Mouse (Mus musculus) thymus, postnatal 14 days (tissue): ENCODE measurements around the gene Psmd9.
A peak's percentile ranks its signal among the peaks of the same experiment; 100 is the strongest.
"Not testable (repeated sequence)": the region's sequence is repeated elsewhere in the genome, so short reads cannot be mapped to it uniquely, and the experiment has no call there.

Source experiments
- DNase-seq: peaks from one replicate; pipeline ENCODE4 v3.0.0; 2021

Gene Psmd9

GRCm38 (mm10) chr5:123195500-123196000, 26.3 kb downstream of the Psmd9 start:
- no peak for DNase-seq

- DNase-seq, result no peak
These were observed 27.5 kb downstream of the Psmd9 start for GRCm38 (mm10) chr5:123196746-123197145.

- DNase-seq, result no peak
These were observed 29.3 kb downstream of the Psmd9 start for GRCm38 (mm10) chr5:123198523-123198922.

GRCm38 (mm10) chr5:123200816-123201522, 31.8 kb downstream of the Psmd9 start:
- not testable (repeated sequence) for DNase-seq

GRCm38 (mm10) chr5:123201523-123201892, 32.3 kb downstream of the Psmd9 start:
- DNase-seq, result no peak

DNA sequence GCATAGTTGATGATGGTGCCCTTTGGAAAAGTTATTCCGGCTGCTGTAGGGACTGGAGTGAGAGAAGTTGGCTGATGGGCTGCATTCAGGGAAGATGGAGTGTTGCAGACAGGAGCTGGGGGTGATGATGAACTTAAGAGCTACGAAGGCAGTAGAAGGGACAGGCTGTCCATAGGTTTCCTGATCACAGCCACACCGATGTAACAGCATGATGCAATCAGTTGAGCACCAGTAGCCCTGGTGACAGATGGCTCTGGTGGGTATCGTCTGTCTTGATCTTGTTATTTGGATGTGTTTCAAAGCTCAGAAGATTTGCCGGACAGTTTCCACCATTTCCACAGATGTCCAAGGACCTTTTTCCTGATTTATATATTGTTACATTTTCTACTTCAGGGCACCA, 32.8 kb downstream of the Psmd9 start:
- DNase-seq, result no peak

- DNase-seq, result not testable (repeated sequence)
These were observed 33.6 kb downstream of the Psmd9 start for GRCm38 (mm10) chr5:123202771-123203170.

DNA sequence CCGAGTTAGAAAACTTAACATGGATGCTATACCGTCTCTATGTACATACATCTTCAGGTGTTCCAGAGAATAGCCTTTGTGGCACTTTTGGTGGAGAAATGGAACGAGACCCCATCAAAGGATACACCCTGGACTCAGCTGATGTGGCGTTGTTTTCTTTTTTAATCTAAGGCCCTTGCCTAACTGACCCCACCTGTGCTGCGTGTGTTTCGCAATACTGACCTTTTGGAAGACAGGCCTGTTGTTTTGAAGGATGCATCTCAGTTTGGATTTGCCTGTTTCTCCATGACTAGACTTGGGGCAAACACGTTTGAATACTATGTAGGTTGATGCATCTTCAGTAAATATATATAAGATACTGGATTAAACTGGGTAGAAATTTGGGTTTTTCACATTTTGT, 34.4 kb downstream of the Psmd9 start:
- not testable (repeated sequence) for DNase-seq

DNA sequence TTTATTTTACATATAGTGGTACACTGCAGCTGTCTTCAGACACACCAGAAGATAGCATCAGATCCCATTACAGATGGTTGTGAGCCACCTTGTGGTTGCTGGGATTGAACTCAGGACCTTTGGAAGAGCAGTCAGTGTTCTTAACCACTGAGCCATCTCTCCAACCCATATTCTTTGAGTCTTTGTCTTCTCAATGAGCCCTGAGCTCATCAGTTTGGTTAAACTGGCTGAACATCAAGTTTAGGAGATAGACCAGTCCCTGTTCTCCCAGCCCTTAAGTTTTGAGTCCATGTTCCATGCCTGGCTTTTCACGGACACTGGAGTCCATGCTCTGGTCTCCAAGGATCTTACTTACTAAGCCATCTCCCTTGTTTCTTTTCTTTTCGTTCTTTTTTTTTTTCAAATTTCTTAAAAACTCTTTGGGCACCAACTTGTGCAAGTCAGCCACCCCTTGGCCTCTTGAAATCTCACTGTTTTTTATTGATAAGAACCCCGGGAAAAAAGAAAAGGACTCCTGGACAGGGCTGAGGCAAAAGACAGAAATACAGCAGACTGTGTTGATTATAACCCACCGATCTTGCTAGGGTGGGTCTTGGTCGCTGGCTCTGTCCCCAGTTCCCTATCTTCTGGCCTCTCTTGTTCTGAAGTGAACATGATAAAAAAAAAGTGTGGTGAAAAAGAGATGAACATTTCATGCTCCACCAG, 53.3 kb downstream of the Psmd9 start:
- not testable (repeated sequence) for DNase-seq

DNA sequence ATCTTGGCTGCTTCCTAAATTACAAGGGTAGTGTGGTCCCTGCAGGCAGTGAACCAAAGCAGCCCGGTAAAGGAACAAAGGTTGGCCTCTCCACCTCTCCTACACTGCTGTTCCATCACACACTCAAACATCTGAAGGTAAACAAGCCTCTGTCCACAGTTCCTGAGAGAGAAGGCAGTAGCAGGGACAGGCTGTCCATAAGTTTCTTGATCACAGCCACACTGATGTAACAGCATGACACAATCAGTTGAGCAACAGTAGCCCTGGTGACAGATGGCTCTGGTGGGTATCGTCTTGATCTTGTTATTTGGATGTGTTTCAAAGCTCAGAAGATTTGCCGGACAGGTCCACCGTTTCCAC, 53.8 kb downstream of the Psmd9 start:
- DNase-seq, result no peak

DNA sequence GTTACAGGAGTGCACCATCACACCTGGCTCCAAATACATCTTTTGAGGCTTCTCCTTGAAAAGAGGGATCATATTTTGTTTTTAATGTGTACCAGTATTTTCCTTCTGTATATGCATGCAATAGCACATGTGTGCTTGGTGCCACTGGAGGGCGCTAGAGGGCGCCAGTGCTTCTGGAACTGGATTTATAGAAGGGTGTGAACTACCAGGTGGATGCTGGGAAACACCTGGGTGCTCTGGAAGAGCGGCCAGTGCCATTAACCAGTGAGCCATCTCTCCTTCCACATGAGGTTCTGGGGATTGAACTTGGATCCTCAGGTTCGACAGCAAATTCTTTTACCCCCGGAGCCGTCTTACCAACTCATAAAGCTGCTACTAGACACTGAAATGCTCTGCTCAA, 54.6 kb downstream of the Psmd9 start:
- DNase-seq, result not testable (repeated sequence)

- no peak for DNase-seq
These were observed 57.6 kb downstream of the Psmd9 start for GRCm38 (mm10) chr5:123226851-123227250.

GRCm38 (mm10) chr5:123227762-123228523, 58.7 kb downstream of the Psmd9 start:
- DNase-seq, result peak; percentile 93

GRCm38 (mm10) chr5:123228524-123228922, 59.3 kb downstream of the Psmd9 start:
- DNase-seq, result no peak

- DNase-seq, result no peak
These were observed 60.1 kb downstream of the Psmd9 start for GRCm38 (mm10) chr5:123229296-123229695.

GRCm38 (mm10) chr5:123232180-123232579, 63.0 kb downstream of the Psmd9 start:
- no peak for DNase-seq

DNA sequence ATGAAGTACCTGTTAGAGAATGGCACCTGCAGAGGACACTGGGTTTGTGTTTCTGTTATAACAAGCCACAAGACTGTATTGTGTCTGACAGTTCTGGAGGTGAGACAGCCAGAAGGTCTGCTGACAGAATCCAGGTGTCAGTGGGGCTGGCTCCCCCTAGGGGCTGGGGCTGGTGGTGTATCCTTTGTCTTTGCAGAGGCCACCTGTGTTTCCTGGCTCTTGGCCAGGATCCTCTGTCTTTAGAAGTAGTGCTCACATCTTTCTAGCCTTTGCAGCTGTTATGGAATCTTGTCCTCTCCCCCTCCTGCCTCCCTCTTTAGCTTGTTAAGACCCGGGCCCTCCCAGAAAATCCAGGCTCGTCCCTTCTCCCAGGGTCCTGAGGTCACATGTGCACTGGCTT, 66.5 kb downstream of the Psmd9 start:
- DNase-seq, result peak; percentile 94

DNA sequence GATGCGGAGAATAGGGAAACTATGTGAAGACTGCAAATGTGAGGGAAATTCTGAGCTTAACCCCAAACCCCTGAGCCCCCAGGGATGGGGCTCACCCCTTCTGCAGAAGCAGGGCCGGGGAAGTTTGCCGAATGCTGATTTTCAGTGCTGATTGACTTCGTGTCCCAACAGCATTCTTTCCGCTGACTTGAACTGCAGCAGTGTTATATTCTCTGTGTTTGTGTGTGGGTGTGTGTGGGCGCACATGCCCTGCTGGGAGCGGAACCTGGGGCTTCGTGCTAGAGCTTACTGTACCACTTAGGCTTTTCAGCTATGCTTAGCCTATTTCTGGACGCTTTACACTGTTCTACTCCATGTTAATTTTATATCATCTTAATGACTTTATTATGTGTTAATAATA, 67.2 kb downstream of the Psmd9 start:
- no peak for DNase-seq

DNA sequence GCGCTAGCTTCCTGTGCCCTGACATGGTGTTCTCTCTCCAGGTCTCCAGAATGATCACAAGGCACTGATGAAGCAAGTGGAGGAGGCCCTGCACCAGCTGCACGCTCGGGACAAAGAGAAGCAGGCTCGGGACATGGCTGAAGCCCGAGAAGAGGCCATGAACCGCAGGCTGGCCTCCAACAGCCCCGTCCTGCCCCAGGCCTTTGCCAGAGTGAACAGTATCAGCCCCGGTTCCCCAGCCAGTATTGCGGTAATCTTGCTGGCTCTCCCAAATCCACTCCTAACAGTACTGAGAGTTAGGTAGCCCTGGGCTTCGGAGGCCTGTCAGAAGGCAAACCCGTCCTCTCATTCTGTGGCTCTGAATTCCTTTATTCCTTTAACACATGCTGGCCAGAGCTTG, 70.3 kb downstream of the Psmd9 start:
- DNase-seq, result no peak

DNA sequence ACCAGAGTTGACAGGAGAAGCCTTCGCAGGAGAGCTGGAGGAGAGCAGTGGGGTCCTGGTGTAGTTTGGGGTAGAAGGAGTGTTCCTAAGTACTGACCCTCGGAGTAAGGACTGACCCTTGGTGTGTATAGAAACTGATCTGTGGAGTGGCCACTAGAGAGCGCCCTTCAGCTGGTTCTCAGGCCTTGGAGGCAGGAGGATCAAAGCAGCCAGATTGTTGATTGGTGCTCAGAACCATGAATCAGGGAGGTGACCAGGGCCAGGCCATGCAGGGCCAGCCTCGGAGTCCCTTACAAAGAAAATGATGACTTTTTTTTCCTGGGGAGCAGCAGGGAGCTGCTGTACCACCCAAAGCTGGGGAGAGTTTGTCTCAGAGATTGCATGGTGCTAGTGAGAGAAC, 76.3 kb downstream of the Psmd9 start:
- DNase-seq, result peak; percentile 51

DNA sequence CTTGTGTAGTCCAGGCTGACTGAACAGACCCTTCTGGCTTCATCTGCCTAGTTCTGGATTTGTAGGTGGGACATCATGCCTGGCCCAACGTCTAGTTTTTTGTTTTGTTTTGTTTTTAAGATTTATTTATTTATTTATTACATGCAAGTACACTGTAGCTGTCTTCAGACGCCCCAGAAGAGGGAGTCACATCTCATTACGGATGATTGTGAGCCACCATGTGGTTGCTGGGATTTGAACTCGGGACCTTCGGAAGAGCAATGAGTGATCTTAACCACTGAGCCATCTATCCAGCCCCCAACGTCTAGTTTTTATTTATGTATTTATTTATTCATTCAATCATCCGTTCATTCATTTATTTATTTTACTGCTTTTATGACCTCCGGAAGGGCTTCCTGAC, 82.2 kb downstream of the Psmd9 start:
- DNase-seq, result no peak

DNA sequence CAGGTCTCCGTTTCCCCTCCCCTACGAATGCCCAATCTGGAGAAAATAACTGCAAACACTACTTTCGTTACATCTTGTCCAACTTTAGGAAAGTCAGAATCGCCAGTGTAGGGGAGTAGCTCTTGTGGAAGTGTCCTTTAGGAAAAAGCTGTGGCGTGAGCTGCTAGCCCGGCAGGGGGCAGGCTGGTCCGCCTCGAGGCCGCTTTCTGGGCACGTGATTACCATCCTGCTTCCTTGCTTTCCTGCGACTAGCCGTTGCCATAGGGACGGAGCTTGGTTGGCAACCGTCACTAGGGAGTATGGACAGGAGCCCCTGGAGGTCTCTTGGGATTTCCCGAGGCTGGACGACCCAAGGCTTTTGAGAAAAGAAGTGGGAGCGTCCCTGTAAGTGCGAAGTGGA, 82.6 kb downstream of the Psmd9 start, which contains the start of gene Wdr66:
TSS of gene Wdr66 (plus strand) at position 269 of the 400 bp plus-strand sequence.
- DNase-seq, result peak; percentile 64
